Mouse (Mus musculus): Measurements from ENCODE around the gene Kat5. TPM values are rescaled to one million over a fixed set of nuclear protein-coding genes. Genes with fewer than 3 reads are reported as not detected.

Kat5 gene
- polyA plus RNA-seq, 1 experiment from 2014 or later: 60.1 TPM

DNA sequence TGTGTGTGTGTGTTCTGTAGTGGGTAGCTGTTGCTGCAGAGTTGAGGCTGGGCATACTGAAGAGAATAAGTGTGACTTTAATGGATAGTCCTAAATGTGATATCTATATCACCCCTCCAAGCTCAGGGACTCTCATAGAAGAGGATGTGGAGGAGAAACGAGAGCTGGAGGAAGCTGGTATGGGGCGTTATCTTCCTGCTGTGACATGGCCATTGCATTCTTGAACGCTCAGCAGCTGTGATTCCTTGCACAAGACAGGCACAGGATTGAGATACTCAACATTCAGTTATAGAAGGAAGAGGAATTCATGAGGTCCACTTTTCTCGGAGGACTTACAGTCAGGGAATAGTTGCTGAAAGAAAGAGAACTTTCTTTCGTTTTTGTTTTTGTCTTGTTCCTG is 11.8 kb upstream of the Kat5 start:
- Histone ChIP-seq H3K9ac (replicated peaks) (no peak overlapping the region), H3K27ac (no peak overlapping the region), H3K4me2 (no peak overlapping the region), H3K4me1 (replicated peaks) (no peaks in the 10 kb centered on the region), H3K4me3 (replicated peaks) (no peak overlapping the region), H3K9me3 (no peaks in the 10 kb centered on the region), H3K27me3 (no peaks in the 10 kb centered on the region; the same call in 1 of the 2 replicates), H3K36me3 (no peaks in the 10 kb centered on the region)
- ATAC-seq (ENCODE audit: insufficient number of reproducible peaks, insufficient read depth, low FRiP score, low TSS enrichment, low read depth): no peak
- WGBS: 80% methylated on average over 5 of the region's 5 CpGs

DNA sequence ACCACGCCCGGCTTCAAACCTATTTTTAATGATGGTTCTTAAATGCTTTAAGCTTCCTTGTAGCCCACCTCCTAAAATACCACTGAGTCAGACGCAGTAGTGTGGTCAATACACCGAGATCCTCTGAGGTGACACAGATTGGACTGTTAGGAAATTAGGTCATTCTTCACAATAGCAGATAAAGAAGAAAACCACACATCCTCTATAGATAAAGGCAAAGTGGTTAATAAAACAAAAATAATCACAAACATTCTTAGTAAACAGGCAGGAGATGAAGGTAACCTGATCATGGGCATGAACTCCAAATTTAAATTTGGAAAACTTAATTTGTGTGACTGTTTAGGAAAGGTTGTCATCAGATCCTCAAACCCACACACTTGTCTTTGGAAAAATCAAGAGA is 10.0 kb upstream of the Kat5 start:
- no peaks in the 10 kb centered on the region; the same call in 1 of the 2 replicates for H3K27me3 ChIP-seq
- no peak overlapping the region for H3K9ac ChIP-seq (replicated peaks)
- no peaks in the 10 kb centered on the region for H3K9me3 ChIP-seq
- no peak overlapping the region for H3K4me3 ChIP-seq (replicated peaks)
- 80% methylated on average over 4 of the region's 4 CpGs for WGBS
- H3K4me1 ChIP-seq (replicated peaks): no peaks in the 10 kb centered on the region
- no peak overlapping the region for H3K27ac ChIP-seq
- no peak for ATAC-seq (ENCODE audit: insufficient number of reproducible peaks, insufficient read depth, low FRiP score, low TSS enrichment, low read depth)
- H3K4me2 ChIP-seq: no peak overlapping the region
- no peaks in the 10 kb centered on the region for H3K36me3 ChIP-seq

DNA sequence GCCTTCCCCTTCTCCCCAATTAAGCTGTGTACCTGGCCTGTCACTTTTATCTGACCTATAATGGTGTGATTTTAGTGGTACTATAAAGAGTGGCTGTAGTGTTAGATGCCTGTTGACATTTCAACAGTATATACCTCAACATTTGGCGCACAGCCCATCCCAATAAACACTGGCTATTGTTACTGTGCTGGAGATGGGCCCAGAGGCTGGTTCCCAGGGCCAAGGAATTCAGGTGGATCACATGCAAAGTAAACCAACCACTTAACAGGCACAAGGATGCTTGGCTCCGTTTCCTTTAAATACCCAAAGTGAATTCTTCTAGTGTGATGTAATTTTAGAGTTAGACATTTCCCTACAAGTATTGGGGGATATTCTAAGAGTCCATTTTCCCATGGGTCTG is 4.9 kb upstream of the Kat5 start:
- Histone ChIP-seq H3K36me3 (no peaks in the 10 kb centered on the region), H3K4me3 (replicated peaks) (no peak overlapping the region)

DNA sequence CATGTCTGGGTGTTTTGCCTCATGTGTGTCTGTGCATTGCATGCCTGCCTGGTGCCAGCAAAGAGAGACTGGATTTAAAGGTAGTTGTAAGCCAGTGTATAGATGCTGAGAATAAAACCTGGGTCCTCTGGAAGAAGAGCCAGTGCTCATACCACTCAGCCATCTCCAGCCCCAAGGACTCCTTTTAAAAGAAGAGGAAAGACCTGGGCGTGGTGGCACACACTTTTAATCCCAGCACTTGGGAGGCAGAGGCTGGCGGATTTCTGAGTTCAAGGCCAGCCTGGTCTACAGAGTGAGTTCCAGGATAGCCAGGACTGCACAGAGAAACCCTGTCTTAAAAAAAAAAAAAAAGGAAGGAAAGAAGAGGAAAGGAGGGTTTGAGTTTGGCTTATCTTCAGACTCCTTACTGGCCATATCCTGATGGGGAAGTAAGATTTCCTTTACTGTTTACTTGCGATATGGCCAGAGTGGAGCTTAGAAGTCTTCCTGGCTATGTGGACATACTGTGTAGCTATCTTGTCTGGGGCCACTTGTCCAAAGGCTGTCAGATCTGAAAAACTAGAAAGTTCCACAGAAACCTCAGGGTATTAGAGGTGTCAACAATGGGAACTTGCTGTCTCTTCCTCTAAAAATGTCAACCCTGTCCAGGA is 2.9 kb upstream of the Kat5 start:
- peaks cover 12% of the 10 kb centered on the region for H3K36me3 ChIP-seq
- H3K9ac ChIP-seq (replicated peaks): no peak overlapping the region
- H3K4me3 ChIP-seq (replicated peaks): no peak overlapping the region
- no peak for ATAC-seq (ENCODE audit: insufficient number of reproducible peaks, insufficient read depth, low FRiP score, low TSS enrichment, low read depth)
- no peaks in the 10 kb centered on the region for H3K27me3 ChIP-seq
- peaks cover 19% of the 10 kb centered on the region for H3K4me1 ChIP-seq (replicated peaks)
- H3K9me3 ChIP-seq: no peaks in the 10 kb centered on the region
- WGBS: 75% methylated on average over 3 of the region's 3 CpGs
- no peak overlapping the region for H3K27ac ChIP-seq
- H3K4me2 ChIP-seq: no peak overlapping the region

More for the DNA sequence above, 4.9 kb upstream of the Kat5 start:
- Histone ChIP-seq H3K9ac (replicated peaks) (no peak overlapping the region), H3K27me3 (no peaks in the 10 kb centered on the region), H3K27ac (no peak overlapping the region), H3K4me1 (replicated peaks) (peaks cover 7% of the 10 kb centered on the region), H3K4me2 (no peak overlapping the region), H3K9me3 (no peaks in the 10 kb centered on the region)
- no peak for ATAC-seq (ENCODE audit: insufficient number of reproducible peaks, insufficient read depth, low FRiP score, low TSS enrichment, low read depth)
- 64% methylated on average over 2 of the region's 2 CpGs for WGBS

DNA sequence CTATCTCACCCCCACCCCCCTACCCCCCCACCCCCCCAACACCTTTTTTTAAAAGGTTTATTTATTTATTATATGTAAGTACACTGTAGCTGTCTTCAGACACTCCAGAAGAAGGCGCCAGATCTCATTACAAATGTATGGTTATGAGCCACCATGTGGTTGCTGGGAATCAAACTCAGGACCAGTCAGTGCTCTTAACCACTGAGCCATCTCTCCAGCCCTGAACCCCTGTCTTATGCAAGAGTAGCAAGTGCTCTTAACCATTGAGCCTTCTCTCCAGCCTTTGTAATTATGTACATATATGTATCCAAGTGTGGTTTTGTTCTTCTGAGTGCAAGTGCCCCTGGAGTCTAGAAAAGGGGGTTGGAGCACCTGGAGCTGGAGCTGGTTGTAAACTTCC is 1.9 kb upstream of the Kat5 start:
- Histone ChIP-seq H3K9me3 (no peaks in the 10 kb centered on the region), H3K36me3 (peaks cover 21% of the 10 kb centered on the region), H3K27me3 (no peaks in the 10 kb centered on the region), H3K9ac (replicated peaks) (no peak overlapping the region), H3K4me3 (replicated peaks) (no peak overlapping the region), H3K4me1 (replicated peaks) (peaks cover 19% of the 10 kb centered on the region), H3K4me2 (no peak overlapping the region), H3K27ac (no peak overlapping the region)
- 76% methylated on average over 1 of the region's 1 CpGs for WGBS
- no peak for ATAC-seq (ENCODE audit: insufficient number of reproducible peaks, insufficient read depth, low FRiP score, low TSS enrichment, low read depth)

DNA sequence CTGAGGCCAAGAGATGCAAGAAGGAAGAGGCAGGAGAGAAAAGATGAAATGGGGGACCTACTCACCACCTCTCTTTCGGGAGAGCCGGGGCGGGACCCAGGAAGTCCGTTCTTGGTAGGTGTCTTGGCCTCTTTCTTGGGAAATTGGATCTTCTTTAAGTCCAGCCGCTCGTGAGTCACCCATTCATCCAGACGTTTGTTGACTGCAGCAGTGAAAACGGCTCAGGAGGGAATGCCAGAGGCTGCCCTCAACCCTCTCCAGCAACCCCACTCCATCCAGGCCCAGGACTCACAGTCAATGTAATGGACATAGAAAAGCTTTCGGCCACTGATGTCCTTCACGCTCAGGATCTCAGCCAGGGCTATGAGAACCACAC is 878 bp downstream of the Kat5 start:
- Histone ChIP-seq H3K36me3 (peaks cover 49% of the 10 kb centered on the region), H3K27ac (peak overlapping the region; percentile 98), H3K27me3 (no peaks in the 10 kb centered on the region), H3K4me1 (replicated peaks) (peaks cover 19% of the 10 kb centered on the region), H3K4me2 (peak overlapping the region; percentile 69), H3K4me3 (replicated peaks) (peak overlapping the region; percentile 65), H3K9me3 (no peaks in the 10 kb centered on the region), H3K9ac (replicated peaks) (peak overlapping the region; percentile 79)
- ATAC-seq (ENCODE audit: insufficient number of reproducible peaks, insufficient read depth, low FRiP score, low TSS enrichment, low read depth): no peak
- 63% methylated on average over 10 of the region's 10 CpGs for WGBS

DNA sequence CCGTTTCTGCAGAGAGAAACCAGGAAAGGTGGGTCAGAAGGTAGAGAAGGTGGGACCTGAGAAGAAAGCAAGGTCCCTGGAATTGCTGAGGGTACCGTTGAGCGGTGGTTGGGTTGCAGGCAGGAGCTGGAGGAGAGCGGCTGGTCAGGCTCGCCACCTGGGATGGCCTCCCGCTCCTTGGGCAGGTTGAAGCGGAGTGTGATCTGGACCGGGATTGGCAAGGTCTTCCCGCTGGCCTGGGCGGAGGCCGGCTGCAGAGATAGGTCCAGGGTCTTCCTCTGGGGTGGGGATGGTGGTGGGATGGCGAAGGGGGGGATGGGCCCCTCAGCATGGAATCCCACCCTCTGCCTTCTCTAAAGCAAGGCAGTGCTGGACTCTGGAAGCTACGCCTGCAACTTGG is 1.3 kb downstream of the Kat5 start:
- H3K27me3 ChIP-seq: no peaks in the 10 kb centered on the region
- ATAC-seq (ENCODE audit: insufficient number of reproducible peaks, insufficient read depth, low FRiP score, low TSS enrichment, low read depth): no peak
- WGBS: 97% methylated on average over 13 of the region's 13 CpGs
- no peaks in the 10 kb centered on the region for H3K9me3 ChIP-seq
- H3K9ac ChIP-seq (replicated peaks): peak overlapping the region; percentile 79
- peak overlapping the region; percentile 65 for H3K4me3 ChIP-seq (replicated peaks)
- H3K4me2 ChIP-seq: peak overlapping the region; percentile 69
- H3K36me3 ChIP-seq: peaks cover 54% of the 10 kb centered on the region
- peaks cover 19% of the 10 kb centered on the region for H3K4me1 ChIP-seq (replicated peaks)
- H3K27ac ChIP-seq: peak overlapping the region; percentile 98

DNA sequence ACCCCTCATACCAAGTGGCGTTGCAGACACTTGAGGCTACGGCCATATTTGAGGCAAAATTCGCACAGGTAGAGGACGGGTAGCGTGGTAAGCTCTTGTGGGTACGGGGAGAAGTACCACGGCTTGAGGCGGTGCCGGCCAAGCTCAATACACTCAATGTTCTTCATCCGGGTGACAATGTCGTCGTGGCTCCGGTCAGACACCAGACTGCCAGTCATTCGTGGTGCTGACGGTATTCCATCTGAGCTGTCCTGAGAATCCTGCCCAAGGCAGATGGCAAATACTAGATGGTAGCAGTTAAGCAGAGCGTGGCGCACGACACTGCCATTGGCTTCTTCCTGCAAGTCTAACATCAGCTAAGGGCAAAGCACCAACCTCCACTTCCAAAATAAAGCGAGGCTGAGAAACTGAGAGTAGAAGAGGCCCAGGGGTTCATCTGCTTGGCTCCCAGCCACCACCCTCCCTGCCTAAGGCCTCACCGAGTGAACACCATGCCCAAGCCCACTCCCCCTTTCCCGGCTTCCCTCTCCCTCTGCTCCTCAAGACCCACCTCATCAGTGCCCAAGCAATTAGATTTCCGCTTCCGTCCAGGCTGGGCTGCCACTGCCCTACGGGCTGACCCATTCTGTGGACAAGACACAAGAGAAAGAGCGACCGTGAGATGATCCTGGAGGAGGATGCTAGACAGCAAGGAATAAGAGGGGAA is 2.2 kb downstream of the Kat5 start:
- Histone ChIP-seq H3K27me3 (no peaks in the 10 kb centered on the region), H3K27ac (no peak overlapping the region), H3K4me2 (no peak overlapping the region), H3K4me1 (replicated peaks) (peaks cover 26% of the 10 kb centered on the region), H3K9ac (replicated peaks) (no peak overlapping the region), H3K9me3 (no peaks in the 10 kb centered on the region), H3K36me3 (peaks cover 62% of the 10 kb centered on the region), H3K4me3 (replicated peaks) (no peak overlapping the region)
- WGBS: 96% methylated on average over 26 of the region's 26 CpGs
- ATAC-seq (ENCODE audit: insufficient number of reproducible peaks, insufficient read depth, low FRiP score, low TSS enrichment, low read depth): no peak

DNA sequence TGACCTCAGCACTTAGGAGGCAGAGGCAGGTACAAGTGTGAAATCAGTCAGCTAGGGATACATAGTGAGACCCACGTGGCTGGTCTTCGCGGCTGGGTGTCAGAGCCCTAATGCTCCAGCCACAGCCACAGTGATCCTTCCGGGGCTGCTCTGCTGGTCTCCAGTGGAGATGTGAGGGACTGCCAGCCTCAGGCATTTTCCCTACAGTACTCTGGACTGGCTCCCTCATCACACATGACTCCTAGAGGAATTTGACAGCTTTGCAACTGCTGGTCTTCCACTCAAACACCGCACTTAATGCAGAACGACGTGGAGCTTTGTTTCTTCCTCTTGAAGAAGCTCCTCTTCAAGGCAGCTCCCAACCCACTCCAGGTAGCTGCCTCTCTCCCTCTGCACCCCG is 3.8 kb downstream of the Kat5 start:
- Histone ChIP-seq H3K9me3 (no peaks in the 10 kb centered on the region), H3K4me3 (replicated peaks) (no peak overlapping the region), H3K27me3 (no peaks in the 10 kb centered on the region), H3K4me1 (replicated peaks) (peaks cover 32% of the 10 kb centered on the region), H3K9ac (replicated peaks) (peak overlapping the region; percentile 23; the same call in 1 of the 2 replicates), H3K27ac (no peak overlapping the region), H3K36me3 (peaks cover 62% of the 10 kb centered on the region), H3K4me2 (no peak overlapping the region)
- no peak for ATAC-seq (ENCODE audit: insufficient number of reproducible peaks, insufficient read depth, low FRiP score, low TSS enrichment, low read depth)
- 85% methylated on average over 8 of the region's 8 CpGs for WGBS

DNA sequence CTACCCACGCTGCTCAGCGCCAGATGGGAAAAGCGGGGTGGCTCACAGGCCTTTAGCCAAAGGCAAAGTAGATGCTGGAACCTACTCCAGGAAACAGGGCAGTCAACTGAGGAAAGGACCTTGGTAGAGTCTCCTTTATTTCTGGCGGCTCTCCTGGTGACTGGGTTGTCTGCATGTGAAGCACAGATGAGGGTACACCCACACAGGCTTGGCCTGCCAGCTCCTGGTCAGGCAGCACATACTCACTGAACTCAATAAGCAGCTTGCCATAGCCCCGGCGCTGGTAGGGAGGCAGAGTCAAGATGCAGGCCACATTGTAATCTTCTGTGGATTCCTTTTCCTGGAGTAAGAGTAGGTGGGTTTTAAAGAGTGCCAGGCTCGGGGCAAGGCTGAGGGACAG is 4.9 kb downstream of the Kat5 start:
- peaks cover 62% of the 10 kb centered on the region for H3K36me3 ChIP-seq

DNA sequence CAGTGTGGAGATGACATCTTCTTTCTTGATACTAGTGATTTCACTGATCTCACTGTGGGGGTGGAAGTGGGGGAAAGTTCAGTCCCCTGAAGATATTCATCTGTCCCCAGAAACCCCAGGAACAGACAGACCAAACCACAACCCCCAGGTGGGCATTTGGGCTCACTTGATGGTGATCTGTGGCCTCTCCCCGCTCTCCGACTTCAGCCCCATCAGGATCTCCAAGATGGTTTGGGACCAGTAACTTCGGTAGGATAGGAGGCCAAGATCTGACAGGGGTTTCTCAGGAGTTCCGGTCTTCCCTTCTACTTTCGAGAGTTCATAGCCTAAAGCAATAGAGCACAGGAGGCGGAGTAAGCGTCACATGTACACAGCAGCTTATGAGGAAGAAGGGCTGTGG is 6.4 kb downstream of the Kat5 start:
- H3K9me3 ChIP-seq: no peaks in the 10 kb centered on the region
- no peaks in the 10 kb centered on the region for H3K27me3 ChIP-seq
- ATAC-seq (ENCODE audit: insufficient number of reproducible peaks, insufficient read depth, low FRiP score, low TSS enrichment, low read depth): no peak
- peak overlapping the region; percentile 97; the same call in 1 of the 2 replicates for H3K4me3 ChIP-seq (replicated peaks)
- H3K4me2 ChIP-seq: no peak overlapping the region
- 84% methylated on average over 7 of the region's 7 CpGs for WGBS
- H3K36me3 ChIP-seq: peaks cover 58% of the 10 kb centered on the region
- peaks cover 17% of the 10 kb centered on the region for H3K4me1 ChIP-seq (replicated peaks)
- H3K27ac ChIP-seq: no peak overlapping the region
- H3K9ac ChIP-seq (replicated peaks): no peak overlapping the region

More for the DNA sequence above, 4.9 kb downstream of the Kat5 start:
- Histone ChIP-seq H3K9me3 (no peaks in the 10 kb centered on the region), H3K27me3 (no peaks in the 10 kb centered on the region), H3K4me2 (no peak overlapping the region), H3K4me3 (replicated peaks) (no peak overlapping the region), H3K4me1 (replicated peaks) (peaks cover 24% of the 10 kb centered on the region), H3K27ac (no peak overlapping the region), H3K9ac (replicated peaks) (no peak overlapping the region)
- ATAC-seq (ENCODE audit: insufficient number of reproducible peaks, insufficient read depth, low FRiP score, low TSS enrichment, low read depth): no peak
- WGBS: 96% methylated on average over 7 of the region's 7 CpGs

Data from limb, embryonic 12.5 days (tissue).